Mouse (Mus musculus) left cerebral cortex, postnatal 10 days (tissue): ENCODE results near the gene Cct6b. TPM values are rescaled to one million over a fixed set of nuclear protein-coding genes. Genes with fewer than 3 reads are reported as not detected.
"Not testable (repeated sequence)": the region's sequence is repeated elsewhere in the genome, so short reads cannot be mapped to it uniquely, and the experiment has no call there.

ENCODE experiments used
- DNase-seq, 2 experiments: peaks; one replicate each; pipeline ENCODE4 v3.0.0; 2021 to 2022; ENCODE audit warnings: low spot score in 2 of 2, mixed read lengths in 1 of 2; ENCODE audit errors: extremely low spot score in 1 of 2
- intact Hi-C: fragments of 180-260 bp; cut with DNase I; formaldehyde crosslinking; loops from one replicate; pipeline ENCODE4 v1.15.1; 2025
- total RNA-seq, 2 experiments: library from RNA; stranded (reverse); gene quantifications; 2 replicates each; pipeline ENCODE4 v1.2.3; 2021

Gene Cct6b
- total RNA-seq, 2 experiments from 2014 or later: not detected

DNA sequence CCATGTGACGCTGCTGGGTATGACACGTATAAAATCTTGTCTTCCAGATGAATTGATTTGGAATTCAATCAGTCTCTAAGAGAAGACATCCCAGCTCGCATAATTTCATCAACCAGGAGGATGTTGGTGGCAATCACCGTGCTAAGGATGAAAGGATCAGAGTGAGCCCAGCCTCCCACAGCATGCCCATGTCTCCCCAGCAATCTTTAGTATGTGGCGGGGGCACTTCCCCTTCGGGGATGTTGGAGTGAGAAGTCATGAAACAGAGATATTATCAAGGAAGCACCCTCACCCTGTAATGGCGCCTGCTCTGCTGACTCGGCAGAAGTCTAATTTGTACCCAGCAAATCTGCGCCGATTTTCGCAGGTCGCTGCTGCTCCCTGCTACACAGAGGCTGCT is 44.8 kb downstream of the Cct6b start:
- intact Hi-C loops: no loop called here
- no peak for DNase-seq

DNA sequence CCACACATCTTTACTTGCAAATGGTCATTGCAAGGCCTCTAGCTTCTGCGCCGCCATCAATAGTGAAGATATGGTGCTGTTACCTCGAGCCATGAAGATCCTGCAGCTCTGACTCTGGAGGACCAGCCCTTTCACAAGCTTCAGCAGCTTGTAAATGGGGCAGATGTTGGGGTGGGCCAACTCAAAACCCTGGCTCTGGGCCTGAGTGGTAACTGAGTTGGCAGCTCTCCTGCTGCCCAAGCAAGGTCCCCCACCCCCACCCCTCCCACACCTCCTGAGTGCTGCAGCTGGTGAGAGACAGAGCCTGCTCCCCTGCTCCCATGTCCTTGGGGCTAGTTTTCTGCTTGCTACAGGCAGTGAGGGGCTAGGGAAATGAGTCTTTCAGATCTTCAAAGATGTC is 51.4 kb downstream of the Cct6b start:
- intact Hi-C loops: no loop called here
- DNase-seq: no peak

DNA sequence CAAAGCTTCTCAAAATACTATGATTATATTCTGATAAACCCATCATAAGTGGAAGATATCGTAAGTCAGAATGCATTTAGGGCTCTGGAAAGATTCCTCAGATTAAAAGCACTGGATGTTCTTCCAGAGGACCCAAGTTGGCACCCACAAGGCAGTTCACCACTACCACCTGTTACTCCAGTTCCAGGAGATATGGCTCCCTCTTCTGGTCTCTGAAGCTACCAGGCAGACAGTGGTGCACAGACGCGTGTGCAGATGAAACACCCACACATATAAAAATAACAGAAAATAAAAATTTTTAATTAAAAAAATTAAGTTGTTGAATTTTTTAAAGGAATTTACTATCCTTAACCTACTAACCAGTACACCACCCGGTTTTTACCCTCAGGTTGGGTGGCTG is 55.2 kb downstream of the Cct6b start:
- DNase-seq: no peak
- intact Hi-C loops: no loop called here

DNA sequence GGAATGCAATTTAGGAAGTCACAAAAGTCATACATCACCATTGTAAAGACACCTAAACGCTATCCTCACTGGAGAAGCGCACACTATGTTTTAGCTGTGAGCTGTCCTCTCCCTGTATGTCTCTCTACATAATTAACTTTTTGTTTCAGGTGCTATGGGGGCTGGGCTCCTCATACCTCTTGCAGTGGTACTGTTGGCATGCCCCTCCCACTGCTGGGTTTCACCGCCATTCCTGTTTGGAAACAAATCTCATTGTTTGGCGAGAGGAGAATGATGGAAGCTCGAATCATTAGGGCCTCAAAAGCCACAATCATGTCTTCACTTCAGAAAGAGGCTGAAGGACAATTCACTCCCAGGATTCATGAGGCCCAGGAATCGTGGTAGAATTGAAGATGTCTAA is 59.0 kb downstream of the Cct6b start:
- intact Hi-C loops: no loop called here
- no peak for DNase-seq

DNA sequence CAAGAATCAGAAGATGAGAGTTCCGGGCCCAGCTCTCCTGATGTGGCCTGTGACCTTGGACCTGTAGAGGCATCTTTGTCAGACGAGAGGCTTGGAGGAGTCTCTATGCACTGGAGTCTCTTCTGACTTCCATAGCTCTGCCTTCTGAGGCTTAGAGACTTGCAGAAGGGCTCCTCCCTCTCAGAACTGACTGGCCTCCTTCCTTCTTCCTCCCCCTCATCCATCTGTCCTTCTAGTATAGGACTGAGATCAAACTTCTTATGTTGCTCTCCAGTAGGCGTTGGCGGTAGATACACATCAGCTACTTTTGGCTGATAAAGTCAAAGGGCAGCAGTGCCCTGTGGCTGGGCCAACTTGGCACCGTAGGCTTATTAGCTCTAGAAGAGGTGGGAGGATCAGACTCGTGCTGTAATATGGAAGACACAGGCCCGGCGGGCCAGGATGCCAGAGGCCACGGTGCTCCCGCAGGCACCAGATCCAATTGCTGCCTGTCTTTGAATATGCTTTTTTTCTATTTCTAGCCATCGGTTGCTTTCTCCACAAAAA is 64.2 kb downstream of the Cct6b start:
- intact Hi-C loops: no loop called here
- DNase-seq: no peak

DNA sequence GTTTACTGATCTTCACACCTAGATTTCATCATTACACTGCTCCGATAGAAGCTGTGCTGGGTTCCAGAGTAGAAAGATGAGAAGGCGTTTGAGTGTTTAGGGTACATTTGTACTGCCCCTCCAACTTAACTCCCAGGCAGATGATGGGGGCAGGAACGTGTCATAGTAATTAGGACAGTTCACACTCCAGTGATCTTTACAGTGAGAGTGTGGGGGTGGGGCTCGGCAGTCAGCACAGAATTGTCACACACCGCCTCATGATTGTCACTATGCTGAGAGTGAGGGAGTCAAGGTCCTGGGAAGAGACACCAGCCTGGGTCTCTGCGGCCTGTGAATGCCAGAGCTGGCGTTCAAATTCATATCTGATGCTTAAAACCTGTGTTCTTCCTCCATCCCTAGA is 68.2 kb downstream of the Cct6b start:
- intact Hi-C loops: no loop called here
- DNase-seq: peak in 1 of 2 experiments; percentile 6

DNA sequence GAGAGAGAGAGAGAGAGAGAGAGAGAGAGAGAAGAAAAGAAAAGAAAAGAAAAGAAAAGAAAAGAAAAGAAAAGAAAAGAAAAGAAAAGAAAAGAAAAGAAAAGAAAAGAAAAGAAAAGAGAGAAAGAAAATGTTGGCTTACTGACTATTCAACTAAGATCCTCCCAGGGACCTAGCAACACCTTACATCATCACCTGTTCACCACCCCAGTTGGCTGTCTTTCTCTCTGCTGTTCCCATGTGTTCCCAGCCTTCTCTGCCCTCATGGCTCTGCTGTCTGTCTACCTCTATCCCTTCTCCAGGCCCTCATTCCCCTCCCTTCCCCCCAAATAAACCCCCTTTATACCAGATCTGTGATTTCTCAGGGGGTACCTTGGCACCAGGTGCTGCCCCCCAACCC is 69.2 kb downstream of the Cct6b start:
- intact Hi-C loops: not testable (repeated sequence)
- DNase-seq: peak in 1 of 2 experiments; percentile 19

DNA sequence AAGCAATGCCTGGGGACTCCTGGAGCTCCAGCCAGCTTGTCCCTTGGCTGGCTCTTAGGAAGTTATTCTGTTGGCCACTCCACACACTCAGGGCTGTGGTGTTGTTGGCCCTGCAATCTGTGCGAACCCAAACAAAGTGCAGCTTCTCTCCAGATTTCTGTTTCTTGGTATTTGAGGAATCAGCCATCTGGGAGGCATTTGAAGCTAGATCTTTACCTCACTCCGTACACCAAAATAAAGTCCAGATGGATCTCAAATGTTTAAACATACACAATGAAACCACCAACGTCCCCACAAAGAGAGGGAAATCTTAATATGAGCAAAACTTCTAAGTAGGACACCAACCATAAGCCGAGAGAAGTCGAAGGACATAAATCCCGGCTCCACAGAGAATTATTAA is 71.5 kb downstream of the Cct6b start:
- peak; percentile 24 to 27 for DNase-seq
- intact Hi-C loops: no loop called here

DNA sequence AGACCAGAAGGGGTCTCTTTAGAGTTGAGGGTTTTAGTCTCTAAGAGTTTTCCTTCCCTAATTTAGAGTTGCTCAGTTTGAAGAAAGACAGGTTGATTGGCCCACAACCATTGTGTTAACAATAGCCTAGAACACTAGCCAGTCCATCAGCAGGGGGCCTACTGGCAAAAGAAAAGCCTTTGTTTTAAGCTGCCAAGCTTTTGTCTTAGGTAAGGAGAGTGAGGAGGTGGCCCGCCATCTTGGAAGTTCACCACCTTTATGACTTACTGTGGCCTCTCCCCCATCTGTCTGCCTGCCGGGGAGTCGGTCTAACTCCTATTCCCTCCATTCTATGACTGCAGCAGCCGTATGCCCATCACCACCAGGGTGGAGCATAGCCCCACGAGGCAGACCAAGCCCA is 73.6 kb downstream of the Cct6b start:
- intact Hi-C loops: no loop called here
- DNase-seq: no peak

DNA sequence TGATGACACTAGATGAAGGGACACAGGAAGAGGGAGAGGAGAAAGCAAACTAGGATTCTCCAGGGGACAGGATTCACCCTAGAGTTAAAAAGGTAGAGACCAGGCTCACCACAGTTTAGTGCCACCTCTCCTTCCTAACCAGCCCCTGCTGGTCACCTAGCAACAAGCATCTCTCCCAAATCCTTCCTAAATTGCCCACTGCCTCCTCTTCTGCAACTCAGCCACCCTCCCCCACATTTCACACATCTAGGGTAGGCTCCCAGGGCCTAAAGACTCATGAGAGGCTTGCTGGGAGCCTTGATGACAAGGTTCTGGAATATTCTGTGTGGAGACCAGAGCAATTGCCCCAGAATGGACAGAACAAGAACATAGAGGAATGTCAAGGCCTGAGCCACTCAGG is 76.5 kb downstream of the Cct6b start:
- intact Hi-C loops: loop anchor here (10.0 kb wide), 1 partner anchor 453 kb away; no protein-coding TSS in a partner anchor
- no peak for DNase-seq

DNA sequence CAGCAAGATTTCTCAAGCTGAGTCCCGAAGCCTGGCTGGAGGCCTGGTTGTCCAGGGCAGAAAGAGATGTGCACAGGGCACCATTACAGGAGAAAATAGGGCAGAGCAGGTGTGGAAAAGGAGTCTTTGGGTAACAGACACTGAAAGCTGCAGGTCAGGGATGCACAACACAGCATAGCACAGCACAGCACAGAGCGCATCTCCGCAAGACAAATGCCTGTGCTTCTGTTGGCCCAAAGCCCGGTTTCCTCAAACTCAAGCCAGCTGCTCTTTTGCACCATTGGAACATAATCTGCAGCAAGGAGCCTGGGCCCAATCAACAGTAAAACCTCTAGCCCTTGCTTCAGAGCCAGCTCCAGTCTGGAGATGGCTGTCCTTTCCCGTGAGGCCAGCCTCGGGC is 79.4 kb downstream of the Cct6b start:
- intact Hi-C loops: loop anchor here (5.0 to 10.0 kb wide), 2 partner anchors 297 to 450 kb away; partner anchors contain the start of gene Tmem132e

DNA sequence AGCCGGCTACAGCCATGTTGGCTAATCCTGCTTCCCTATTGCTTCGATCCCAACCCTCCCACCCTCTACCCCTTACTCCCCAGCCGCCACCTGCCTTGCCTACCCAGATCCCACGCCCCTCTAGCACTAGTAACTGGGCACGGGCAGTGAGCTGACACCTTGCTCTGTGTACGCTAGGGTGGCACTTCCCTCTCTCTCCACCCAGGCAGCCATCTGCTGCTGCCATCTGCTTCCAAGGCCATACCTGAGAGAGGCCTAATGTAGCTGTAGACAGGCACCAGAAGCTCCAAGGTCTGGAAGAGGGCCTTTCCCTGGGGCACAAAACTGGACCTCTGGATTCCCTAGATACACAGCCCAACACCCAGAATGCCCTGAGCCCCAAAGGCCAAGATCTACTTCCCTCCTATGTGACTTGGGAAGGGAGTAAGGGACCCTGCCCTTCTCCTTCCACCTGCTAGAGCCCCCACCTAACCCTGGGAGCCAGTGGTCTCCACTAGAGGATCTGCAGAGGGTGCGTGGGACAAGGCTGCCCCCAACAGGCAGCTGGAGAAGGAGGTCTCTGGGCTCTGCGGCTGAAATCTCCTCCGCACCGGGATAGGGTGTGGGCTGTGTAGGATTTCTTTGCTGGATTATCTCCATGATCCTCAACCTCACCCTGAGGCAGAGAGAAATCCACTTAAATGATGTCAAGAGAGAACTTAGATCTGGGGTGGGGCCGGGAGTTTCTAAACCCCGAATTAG is 80.2 kb downstream of the Cct6b start:
- peak in 1 of 2 experiments; percentile 60 for DNase-seq
- intact Hi-C loops: loop anchor here (5.0 to 10.0 kb wide), 2 partner anchors 297 to 449 kb away; partner anchors contain the start of gene Tmem132e

More for the DNA sequence above, 79.4 kb downstream of the Cct6b start:
- DNase-seq: peak; percentile 61 to 75

DNA sequence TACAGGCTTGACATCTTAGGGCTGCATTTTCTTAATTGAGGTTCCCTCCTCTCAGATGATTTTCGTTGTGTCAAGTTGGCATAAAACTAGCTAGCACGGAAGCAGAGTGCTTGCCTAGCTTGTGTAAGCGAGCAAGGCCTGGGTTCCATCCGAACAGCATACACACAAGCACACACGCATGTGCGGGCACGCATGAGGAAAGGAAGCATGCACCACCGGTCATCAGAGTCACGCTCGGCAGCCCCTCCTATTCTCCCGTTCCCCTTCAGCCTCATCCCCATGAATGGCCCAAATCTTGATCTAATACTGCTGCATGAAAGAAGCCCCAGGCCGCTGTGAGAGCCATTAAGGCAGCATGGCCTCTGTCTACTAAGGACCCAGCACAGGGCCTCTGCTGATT is 85.6 kb downstream of the Cct6b start:
- intact Hi-C loops: no loop called here
- DNase-seq: no peak

Other genes starting within 250 kb of the Cct6b start
- 10 to 100 TPM; 14.3 to 15.4 TPM for gene Zfp830, start within 50 bp of the Cct6b start, total RNA-seq
- 10 to 100 TPM; 31.9 to 34.5 TPM for gene Lig3, start 16.8 kb upstream of the Cct6b start, total RNA-seq
- gene Rffl, start 106.9 kb upstream of the Cct6b start, total RNA-seq: 1 to 10 TPM; 3.5 to 4.1 TPM
- gene Rad51d, start 126.3 kb upstream of the Cct6b start, total RNA-seq: 10 to 100 TPM; 11.1 to 11.3 TPM
- not detected for gene Fndc8, start 127.8 kb upstream of the Cct6b start, total RNA-seq
- gene Nle1, start 144.1 kb upstream of the Cct6b start, total RNA-seq: 10 to 100 TPM; 37.1 to 41.2 TPM
- gene Unc45b, start 146.2 kb upstream of the Cct6b start, total RNA-seq: 1 to 10 TPM; 3.3 to 5.1 TPM
- gene Slfn5, start 187.0 kb upstream of the Cct6b start, total RNA-seq: 1 to 10 TPM; 3.9 to 4.3 TPM
- under 1 TPM; 0.47 to 0.60 TPM for gene Slfn9, start 227.5 kb upstream of the Cct6b start, total RNA-seq